In the genomic region with DNA sequence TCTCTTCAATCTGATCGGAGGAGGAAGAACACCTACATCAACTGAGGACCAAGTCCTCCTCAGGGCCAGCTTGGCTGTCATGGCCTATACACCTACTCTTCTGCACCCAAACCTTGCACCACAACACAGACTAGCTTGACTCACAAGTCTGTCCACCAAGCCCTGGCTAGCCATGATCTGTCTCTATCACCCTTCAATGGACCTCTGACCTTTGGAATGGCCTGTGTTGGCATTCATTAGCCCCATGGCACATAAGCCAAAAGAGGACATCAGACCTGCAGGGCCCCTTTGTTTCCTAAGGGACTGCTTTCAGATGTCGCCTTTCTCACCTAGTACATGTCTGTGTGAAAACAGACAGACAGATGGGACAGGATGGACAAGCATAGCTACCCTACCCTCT, we compare ENCODE assay signal across 9 mouse cellular contexts. TPM values are rescaled to one million over a fixed set of nuclear protein-coding genes. Genes with fewer than 3 reads are reported as not detected.
DNase-seq lines count a peak whose midpoint lies in the region; ATAC-seq and TF ChIP-seq lines count a peak whose summit lies in the region.
"Had no signal": no experiment of that assay in that cellular context is flagged by ENCODE, and none has a peak within 500 bp of the region (broad histone marks: within the 10 kb centered on the region; RNA-seq: fewer than 3 reads in every experiment).

No protein-coding gene starts in this region.

- no peak overlapping the region for H3K4me3 ChIP-seq in heart, postnatal 0 days (ENCODE audit: low read depth, low read length)
- H3K4me3 ChIP-seq in embryonic facial prominence, embryonic 10.5 days: peak overlapping the region; percentile 31; the same call in 1 of the 2 replicates
- H3K4me3 ChIP-seq in midbrain, embryonic 14.5 days (replicated peaks; ENCODE audit: low read depth, low read length): no peak overlapping the region

- DNase-seq in heart, postnatal 0 days (ENCODE audit: low spot score): no peak
- DNase-seq in heart, adult 8-10 months (ENCODE audit: low spot score): no peak
- DNase-seq in embryonic facial prominence, embryonic 10.5 days (ENCODE audit: low spot score): no peak
- peak; percentile 82 for DNase-seq in kidney, adult 9 months
- DNase-seq in midbrain, embryonic 14.5 days: no peak
- no peak for DNase-seq in thymus, postnatal 14 days
- no peak for DNase-seq in retina, postnatal 1 day
- DNase-seq in adrenal gland, postnatal 10 days: no peak

- 90% methylated on average over 2 of the region's 2 CpGs for WGBS in heart, postnatal 0 days
- 91% methylated on average over 2 of the region's 2 CpGs for WGBS in embryonic facial prominence, embryonic 10.5 days
- 95% methylated on average over 2 of the region's 2 CpGs for WGBS in midbrain, embryonic 14.5 days

- TF ChIP-seq EP300 in heart, postnatal 0 days (IDR thresholded peaks at IDR 0.05; ENCODE audit: low read depth): no peak

- H3K9me3 ChIP-seq in heart, postnatal 0 days (replicated peaks; ENCODE audit: control insufficient read depth, low read length): no peaks in the 10 kb centered on the region
- no peaks in the 10 kb centered on the region for H3K9me3 ChIP-seq in embryonic facial prominence, embryonic 10.5 days
- no peaks in the 10 kb centered on the region for H3K9me3 ChIP-seq in midbrain, embryonic 14.5 days (ENCODE audit: control insufficient read depth, low read length)

- no peaks in the 10 kb centered on the region; the same call in none of the 2 replicates for H3K4me1 ChIP-seq in heart, postnatal 0 days (ENCODE audit: control insufficient read depth, insufficient read depth)
- H3K4me1 ChIP-seq in embryonic facial prominence, embryonic 10.5 days: peaks cover 25% of the 10 kb centered on the region
- H3K4me1 ChIP-seq in midbrain, embryonic 14.5 days (ENCODE audit: control insufficient read depth, insufficient read depth, low read length): peaks cover 16% of the 10 kb centered on the region

- no peak overlapping the region for H3K9ac ChIP-seq in heart, postnatal 0 days (replicated peaks; ENCODE audit: low read depth, low read length)
- H3K9ac ChIP-seq in midbrain, embryonic 14.5 days (replicated peaks; ENCODE audit: low read length): no peak overlapping the region

- TF ChIP-seq CTCF in heart, postnatal 0 days (IDR thresholded peaks at IDR 0.05; ENCODE audit: low read depth): no peak

- H3K36me3 ChIP-seq in heart, postnatal 0 days (replicated peaks; ENCODE audit: control insufficient read depth, insufficient read depth, low read length): peaks cover 18% of the 10 kb centered on the region
- peaks cover 50% of the 10 kb centered on the region for H3K36me3 ChIP-seq in embryonic facial prominence, embryonic 10.5 days (replicated peaks)
- peaks cover 15% of the 10 kb centered on the region for H3K36me3 ChIP-seq in midbrain, embryonic 14.5 days (ENCODE audit: control insufficient read depth, insufficient read depth, low read length)

- H3K27ac ChIP-seq in heart, postnatal 0 days (ENCODE audit: low read depth): peak overlapping the region; percentile 63; the same call in 1 of the 2 replicates
- H3K27ac ChIP-seq in embryonic facial prominence, embryonic 10.5 days (replicated peaks): peak overlapping the region; percentile 84
- peak overlapping the region; percentile 83 for H3K27ac ChIP-seq in midbrain, embryonic 14.5 days (replicated peaks; ENCODE audit: low read depth, low read length)

- no peaks in the 10 kb centered on the region for H3K27me3 ChIP-seq in heart, postnatal 0 days (ENCODE audit: control insufficient read depth, insufficient read depth, low read length)
- no peaks in the 10 kb centered on the region for H3K27me3 ChIP-seq in embryonic facial prominence, embryonic 10.5 days (replicated peaks; ENCODE audit: low read depth, poor library complexity, severe bottlenecking)
- no peaks in the 10 kb centered on the region for H3K27me3 ChIP-seq in midbrain, embryonic 14.5 days (ENCODE audit: control insufficient read depth, insufficient read depth, low read length)
- H3K27me3 ChIP-seq: Patski had no signal

- H3K4me2 ChIP-seq in heart, postnatal 0 days (ENCODE audit: low read depth, low read length): no peak overlapping the region
- no peak overlapping the region for H3K4me2 ChIP-seq in midbrain, embryonic 14.5 days (ENCODE audit: low read length)

- no peak for ATAC-seq in heart, postnatal 0 days (ENCODE audit: insufficient read depth, low read depth)
- no peak for ATAC-seq in midbrain, embryonic 14.5 days (ENCODE audit: low FRiP score, low TSS enrichment)
- ATAC-seq: Patski had no signal

RNA-seq across cellular contexts. Expression of a gene that starts 18.6 kb away (rescaled TPM):
- 1.2 and 22.3 TPM in 2 replicates for total RNA-seq in heart, postnatal 0 days (2014; rRNA removed; ENCODE audit: low replicate concordance)
- 12.9 and 13.9 TPM in 2 replicates for polyA plus RNA-seq in heart, postnatal 0 days (2015; fragmentation: Nextera tagmentation; extraction: Ambion mirVana)
- total RNA-seq in heart, adult 8-10 months (2022): 10 to 100 TPM in 3 of 4 experiments, 1 to 10 TPM in 1; 9.5 to 16.7 (median 13.2) TPM
- polyA plus RNA-seq in embryonic facial prominence, embryonic 10.5 days (2016; fragmentation: Nextera tagmentation; extraction: Ambion mirVana): 4.2 and 4.3 TPM in 2 replicates
- 8.4 and 11.9 TPM in 2 replicates for polyA plus RNA-seq in midbrain, embryonic 14.5 days (2014; fragmentation: Nextera tagmentation; extraction: Ambion mirVana)
- 1 to 10 TPM; 5.5 TPM for total RNA-seq in adrenal gland, postnatal 10 days (2021)

RNA-seq across cellular contexts. Expression of a gene that starts 18.8 kb away (rescaled TPM):
- total RNA-seq in heart, postnatal 0 days (2014; rRNA removed; ENCODE audit: low replicate concordance): 223 and 232 TPM in 2 replicates
- polyA plus RNA-seq in heart, postnatal 0 days (2015; fragmentation: Nextera tagmentation; extraction: Ambion mirVana): 666 and 702 TPM in 2 replicates
- 100 to 1,000 TPM; 373 to 528 (median 455) TPM for total RNA-seq in heart, adult 8-10 months (2022)
- 159 and 164 TPM in 2 replicates for polyA plus RNA-seq in embryonic facial prominence, embryonic 10.5 days (2016; fragmentation: Nextera tagmentation; extraction: Ambion mirVana)
- 170 and 211 TPM in 2 replicates for polyA plus RNA-seq in midbrain, embryonic 14.5 days (2014; fragmentation: Nextera tagmentation; extraction: Ambion mirVana)
- 100 to 1,000 TPM; 237 to 261 TPM for total RNA-seq in adrenal gland, postnatal 10 days (2021)

RNA-seq across cellular contexts. Expression of a gene that starts 19.2 kb away (rescaled TPM):
- total RNA-seq in heart, postnatal 0 days (2014; rRNA removed; ENCODE audit: low replicate concordance): 0.11 TPM in 1 of 2 replicates, not detected in the other
- 1.1 and 1.2 TPM in 2 replicates for polyA plus RNA-seq in heart, postnatal 0 days (2015; fragmentation: Nextera tagmentation; extraction: Ambion mirVana)
- total RNA-seq in heart, adult 8-10 months (2022): under 1 TPM in 1 of 4 experiments, not detected in 3; 0.19 TPM
- polyA plus RNA-seq in embryonic facial prominence, embryonic 10.5 days (2016; fragmentation: Nextera tagmentation; extraction: Ambion mirVana): 4.4 and 4.8 TPM in 2 replicates
- 5.1 TPM in 2 replicates for polyA plus RNA-seq in midbrain, embryonic 14.5 days (2014; fragmentation: Nextera tagmentation; extraction: Ambion mirVana)
- under 1 TPM; 0.79 to 0.84 TPM for total RNA-seq in adrenal gland, postnatal 10 days (2021)

RNA-seq across cellular contexts. Expression of a gene that starts 33.7 kb away (rescaled TPM):
- 0.23 and 0.43 TPM in 2 replicates for total RNA-seq in heart, postnatal 0 days (2014; rRNA removed; ENCODE audit: low replicate concordance)
- 0.36 and 0.49 TPM in 2 replicates for polyA plus RNA-seq in heart, postnatal 0 days (2015; fragmentation: Nextera tagmentation; extraction: Ambion mirVana)
- 1 to 10 TPM; 1.3 to 3.1 (median 2.4) TPM for total RNA-seq in heart, adult 8-10 months (2022)
- polyA plus RNA-seq in embryonic facial prominence, embryonic 10.5 days (2016; fragmentation: Nextera tagmentation; extraction: Ambion mirVana): 0.39 and 0.54 TPM in 2 replicates
- polyA plus RNA-seq in midbrain, embryonic 14.5 days (2014; fragmentation: Nextera tagmentation; extraction: Ambion mirVana): 3.1 and 4.6 TPM in 2 replicates
- total RNA-seq in adrenal gland, postnatal 10 days (2021): 1 to 10 TPM in 1 of 2 experiments, under 1 TPM in 1; 0.64 to 1.5 TPM
